ENCODE assay signal across 12 mouse cellular contexts in genomic region chr6:38207621-38208020, GRCm38 (mm10). TPM values are rescaled to one million over a fixed set of nuclear protein-coding genes. Genes with fewer than 3 reads are reported as not detected.
DNase-seq lines count a peak whose midpoint lies in the region; ATAC-seq and TF ChIP-seq lines count a peak whose summit lies in the region.
"Had no signal": no experiment of that assay in that cellular context is flagged by ENCODE, and none has a peak within 500 bp of the region (broad histone marks: within the 10 kb centered on the region; RNA-seq: fewer than 3 reads in every experiment).

No protein-coding gene starts in this region.

- H3K36me3 ChIP-seq in forebrain, embryonic 10.5 days (replicated peaks), result peaks cover 18% of the 10 kb centered on the region
- H3K36me3 ChIP-seq in forebrain, embryonic 16.5 days (ENCODE audit: control insufficient read depth, insufficient read depth), result no peaks in the 10 kb centered on the region
- H3K36me3 ChIP-seq in ES-Bruce4 (ENCODE audit: control insufficient read depth, insufficient read depth, low read length, poor library complexity, severe bottlenecking), result no peaks in the 10 kb centered on the region
- H3K36me3 ChIP-seq in forebrain, embryonic 14.5 days (ENCODE audit: control insufficient read depth, insufficient read depth, low read length), result no peaks in the 10 kb centered on the region
- H3K36me3 ChIP-seq in midbrain, embryonic 11.5 days (ENCODE audit: control insufficient read depth, insufficient read depth, low read length), result no peaks in the 10 kb centered on the region
- H3K36me3 ChIP-seq: limb, embryonic 15.5 days; stomach, embryonic 15.5 days had no signal

- H3K9me3 ChIP-seq in forebrain, embryonic 10.5 days, result peaks cover 15% of the 10 kb centered on the region
- peaks cover 4% of the 10 kb centered on the region; the same call in 1 of the 2 replicates for H3K9me3 ChIP-seq in forebrain, embryonic 16.5 days (ENCODE audit: control insufficient read depth, low read length)
- no peaks in the 10 kb centered on the region for H3K9me3 ChIP-seq in ES-Bruce4 (replicated peaks; ENCODE audit: control insufficient read depth, insufficient read depth, low read length, poor library complexity, severe bottlenecking)
- peaks cover under 1% of the 10 kb centered on the region; the same call in 1 of the 2 replicates for H3K9me3 ChIP-seq in forebrain, embryonic 14.5 days (replicated peaks; ENCODE audit: control insufficient read depth, low read length)
- peaks cover 1% of the 10 kb centered on the region; the same call in 1 of the 2 replicates for H3K9me3 ChIP-seq in midbrain, embryonic 11.5 days (ENCODE audit: control insufficient read depth, low read length)
- H3K9me3 ChIP-seq: limb, embryonic 15.5 days; stomach, embryonic 15.5 days had no signal

- TF ChIP-seq EP300 in ES-Bruce4 (IDR thresholded peaks at IDR 0.05; ENCODE audit: insufficient read depth, low read depth, low read length), result 0 out of 2 replicates have a peak, but pooled peaks have one; percentile 57

- H3K27ac ChIP-seq in forebrain, embryonic 10.5 days, result peak overlapping the region; percentile 74
- H3K27ac ChIP-seq in forebrain, embryonic 16.5 days (ENCODE audit: low read length), result no peak overlapping the region
- peak overlapping the region; percentile 48 for H3K27ac ChIP-seq in ES-Bruce4 (ENCODE audit: insufficient read depth, low read length)
- H3K27ac ChIP-seq in forebrain, embryonic 14.5 days (ENCODE audit: low read depth, low read length), result peak overlapping the region; percentile 14; the same call in 1 of the 2 replicates
- peak overlapping the region; percentile 58; the same call in 1 of the 2 replicates for H3K27ac ChIP-seq in midbrain, embryonic 11.5 days (ENCODE audit: low read depth, low read length)

- TF ChIP-seq POLR2A in ES-Bruce4 (IDR thresholded peaks at IDR 0.05; ENCODE audit: insufficient read depth, low read length), result no peak

- TF ChIP-seq CTCF in ES-Bruce4 (IDR thresholded peaks at IDR 0.05; ENCODE audit: low read depth, low read length), result no peak

- DNase-seq in forebrain, embryonic 10.5 days (ENCODE audit: extremely low spot score, low spot score), result no peak
- no peak for DNase-seq in forebrain, embryonic 14.5 days (ENCODE audit: low spot score)
- no peak for DNase-seq in midbrain, embryonic 11.5 days (ENCODE audit: low spot score, missing footprints)
- no peak for DNase-seq in ovary, adult 18-20 months (ENCODE audit: low spot score)
- DNase-seq in adrenal gland, postnatal 14 days, result no peak
- DNase-seq in left cerebral cortex, postnatal 25 days (ENCODE audit: low spot score in 2 of 2), result no peak
- DNase-seq: kidney, adult 18-20 months; lung, postnatal 10 days had no signal

- 38% methylated on average over 2 of the region's 2 CpGs for WGBS in forebrain, embryonic 10.5 days
- 45% methylated on average over 2 of the region's 2 CpGs for WGBS in forebrain, embryonic 16.5 days
- 45% methylated on average over 2 of the region's 2 CpGs for WGBS in forebrain, embryonic 14.5 days
- WGBS in midbrain, embryonic 11.5 days, result 39% methylated on average over 2 of the region's 2 CpGs

- no peak overlapping the region for H3K9ac ChIP-seq in forebrain, embryonic 16.5 days (replicated peaks; ENCODE audit: low read depth, low read length)
- H3K9ac ChIP-seq in ES-Bruce4 (ENCODE audit: low read depth, poor library complexity, severe bottlenecking), result no peak overlapping the region
- 0 out of 2 replicates have a peak overlapping the region, but pooled peaks have one; percentile 37 for H3K9ac ChIP-seq in forebrain, embryonic 14.5 days (ENCODE audit: low read length)
- H3K9ac ChIP-seq in midbrain, embryonic 11.5 days (ENCODE audit: low read length), result no peak overlapping the region
- H3K9ac ChIP-seq: limb, embryonic 15.5 days; stomach, embryonic 15.5 days had no signal

- peaks cover 61% of the 10 kb centered on the region for H3K27me3 ChIP-seq in forebrain, embryonic 10.5 days (ENCODE audit: poor library complexity, severe bottlenecking)
- H3K27me3 ChIP-seq in forebrain, embryonic 16.5 days (replicated peaks; ENCODE audit: control insufficient read depth, insufficient read depth, low read length), result no peaks in the 10 kb centered on the region
- no peaks in the 10 kb centered on the region for H3K27me3 ChIP-seq in ES-Bruce4 (ENCODE audit: control insufficient read depth, insufficient read depth, low read length, poor library complexity, severe bottlenecking)
- no peaks in the 10 kb centered on the region for H3K27me3 ChIP-seq in forebrain, embryonic 14.5 days (replicated peaks; ENCODE audit: control insufficient read depth, insufficient read depth, low read length)
- peaks cover 33% of the 10 kb centered on the region for H3K27me3 ChIP-seq in midbrain, embryonic 11.5 days (ENCODE audit: control insufficient read depth, insufficient read depth, low read length)
- H3K27me3 ChIP-seq: limb, embryonic 15.5 days; stomach, embryonic 15.5 days had no signal

- ATAC-seq in forebrain, embryonic 16.5 days, result no peak
- ATAC-seq in forebrain, embryonic 14.5 days, result no peak
- peak; percentile 1; the same call in 1 of the 2 replicates for ATAC-seq in midbrain, embryonic 11.5 days (ENCODE audit: low FRiP score)

- no peak overlapping the region for H3K4me2 ChIP-seq in forebrain, embryonic 16.5 days (ENCODE audit: low read length)
- H3K4me2 ChIP-seq in forebrain, embryonic 14.5 days (ENCODE audit: low read length), result no peak overlapping the region
- no peak overlapping the region for H3K4me2 ChIP-seq in midbrain, embryonic 11.5 days
- H3K4me2 ChIP-seq: limb, embryonic 15.5 days; stomach, embryonic 15.5 days had no signal

- no peak overlapping the region for H3K4me3 ChIP-seq in forebrain, embryonic 10.5 days
- no peak overlapping the region for H3K4me3 ChIP-seq in forebrain, embryonic 16.5 days (replicated peaks; ENCODE audit: low read length)
- no peak overlapping the region for H3K4me3 ChIP-seq in ES-Bruce4 (ENCODE audit: low read depth, low read length)
- H3K4me3 ChIP-seq in forebrain, embryonic 14.5 days (ENCODE audit: low read depth, low read length), result no peak overlapping the region
- H3K4me3 ChIP-seq in midbrain, embryonic 11.5 days (ENCODE audit: low read depth, low read length), result no peak overlapping the region
- H3K4me3 ChIP-seq: limb, embryonic 15.5 days; stomach, embryonic 15.5 days had no signal

- intact Hi-C loops in left cerebral cortex, postnatal 25 days (cut with DNase I), result no loop called here

- H3K4me1 ChIP-seq in forebrain, embryonic 10.5 days, result peaks cover 48% of the 10 kb centered on the region
- H3K4me1 ChIP-seq in forebrain, embryonic 16.5 days (replicated peaks; ENCODE audit: control insufficient read depth, insufficient read depth, low read length), result peaks cover 10% of the 10 kb centered on the region
- H3K4me1 ChIP-seq in ES-Bruce4 (ENCODE audit: control insufficient read depth, insufficient read depth, low read length), result peaks cover 10% of the 10 kb centered on the region
- peaks cover 18% of the 10 kb centered on the region for H3K4me1 ChIP-seq in forebrain, embryonic 14.5 days (ENCODE audit: control insufficient read depth, insufficient read depth, low read length)
- peaks cover 16% of the 10 kb centered on the region for H3K4me1 ChIP-seq in midbrain, embryonic 11.5 days (ENCODE audit: control insufficient read depth, insufficient read depth, low read length)

RNA-seq across cellular contexts. Expression of gene D630045J12Rik, which starts 46.2 kb away (rescaled TPM):
- polyA plus RNA-seq in forebrain, embryonic 10.5 days (2016; fragmentation: Nextera tagmentation; extraction: Ambion mirVana), result 5.4 and 6.3 TPM in 2 replicates
- 18.1 and 19.1 TPM in 2 replicates for polyA plus RNA-seq in forebrain, embryonic 16.5 days (2015; fragmentation: Nextera tagmentation; extraction: Ambion mirVana)
- polyA plus RNA-seq in ES-Bruce4 (2011; ENCODE audit: insufficient read depth, insufficient read length, low read depth, missing spikeins), result 8.3 and 10.8 TPM in 2 replicates
- polyA plus RNA-seq in forebrain, embryonic 14.5 days (2014; fragmentation: Nextera tagmentation; extraction: Ambion mirVana), result 10.9 and 13.3 TPM in 2 replicates
- 9.7 and 10.1 TPM in 2 replicates for polyA plus RNA-seq in midbrain, embryonic 11.5 days (2014; fragmentation: Nextera tagmentation; extraction: Ambion mirVana)
- 4.0 and 4.1 TPM in 2 replicates for total RNA-seq in adrenal gland, postnatal 14 days (2021)
- 10 to 100 TPM; 41.4 to 48.7 TPM for total RNA-seq in left cerebral cortex, postnatal 25 days (2021)
